Mouse (Mus musculus): ENCODE measurements at regions not wholly inside any gene's neighbourhood (a gene's known extent, or its start where the extent isn't known, plus 50 kb on each side); places are given as distances from the start of the nearest gene placed in this dataset.

DNA sequence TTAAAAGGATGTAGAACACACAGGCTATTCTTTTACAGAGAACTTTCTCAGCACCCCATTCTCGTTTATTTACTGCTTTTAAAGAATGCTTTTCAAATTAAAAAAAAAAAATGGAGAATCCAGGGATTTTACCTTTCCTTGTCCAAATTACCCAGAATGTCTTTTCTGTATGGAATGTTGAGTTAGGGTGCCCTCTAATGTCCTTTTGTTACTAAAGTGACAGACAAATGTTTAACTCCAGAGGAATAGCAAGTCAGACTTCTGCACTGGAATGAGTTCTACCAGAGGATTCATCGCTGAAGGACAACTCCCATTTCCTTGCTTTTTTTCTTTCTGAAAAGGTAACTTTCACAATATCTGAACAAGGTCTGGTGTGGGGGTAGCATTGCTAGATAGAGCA is 540.9 kb upstream of the Cylc2 start:
- TF ChIP-seq CTCF (IDR thresholded peaks at IDR 0.05; ENCODE audit: borderline replicate concordance, extremely low read depth, insufficient read depth, insufficient read length), result no peak
- TF ChIP-seq POLR2A (IDR thresholded peaks at IDR 0.05; ENCODE audit: borderline replicate concordance, extremely low read depth, insufficient read depth, insufficient read length, poor library complexity, severe bottlenecking), result no peak
